Mouse (Mus musculus) layer of hippocampus, adult 6 months (tissue): ENCODE measurements around the gene Gm20896. TPM values are rescaled to one million over a fixed set of nuclear protein-coding genes. Genes with fewer than 3 reads are reported as not detected.

Source experiments
- long read RNA-seq, 2 experiments: library from polyadenylated mRNA; unstranded; transcript quantifications; one replicate each; pipeline ENCODE4 v2.0.0; 2019 to 2020
- polyA plus RNA-seq: library from polyadenylated mRNA; unstranded; fragments of <200 nt; fragmentation: Nextera tagmentation; gene quantifications from 2 replicates; pipeline ENCODE4 v1.2.3, GENCODE M21; 2021

Gm20896 gene
- not detected in 2 replicates for polyA plus RNA-seq
- long read RNA-seq, experiment 1, result 0 reads
- long read RNA-seq, experiment 2, result 0 reads

GRCm38 (mm10) chrY:35921426-35921825, at the start of gene Gm20896:
Gm20896 (minus strand) TSS chrY:35921526.

